Mouse (Mus musculus) neural tube, embryonic 11.5 days (tissue): ENCODE measurements around the gene Trex1. TPM values are rescaled to one million over a fixed set of nuclear protein-coding genes. Genes with fewer than 3 reads are reported as not detected.

Source experiments
- ATAC-seq: fragments of 200-750 bp; cut with Nextera tagmentation; 2 replicates; pipeline ENCODE4 v1.8.0; 2017; ENCODE audit warnings: moderate number of reproducible peaks, mild to moderate bottlenecking, moderate TSS enrichment, moderate library complexity; ENCODE audit not compliant: insufficient read depth, low FRiP score, low TSS enrichment
- DNase-seq: peaks from one replicate; pipeline ENCODE4 v3.0.0-alpha.2; 2015; ENCODE audit warnings: low spot score
- H3K27ac ChIP-seq: fragments of 300-500 bp; sonication (generic); 2 replicates; pipeline ENCODE4 v1.5.1; 2014; ENCODE audit warnings: low read depth, mild to moderate bottlenecking, low read length
- H3K27me3 ChIP-seq: fragments of 300-500 bp; sonication (generic); 2 replicates; pipeline ENCODE4 v1.6.1; 2014; ENCODE audit warnings: mild to moderate bottlenecking, low read length, mixed read lengths; ENCODE audit not compliant: control insufficient read depth, insufficient read depth
- H3K36me3 ChIP-seq: fragments of 300-500 bp; sonication (generic); 2 replicates; pipeline ENCODE4 v1.6.1; 2014; ENCODE audit warnings: mild to moderate bottlenecking, low read length, moderate library complexity, mixed read lengths; ENCODE audit not compliant: control insufficient read depth, insufficient read depth
- H3K4me1 ChIP-seq: fragments of 300-500 bp; sonication (generic); 2 replicates; pipeline ENCODE4 v1.6.1; 2014; ENCODE audit warnings: low read length, mixed read lengths; ENCODE audit not compliant: control insufficient read depth, insufficient read depth
- H3K4me2 ChIP-seq: fragments of 300-500 bp; sonication (generic); 2 replicates; pipeline ENCODE4 v1.6.1; 2014; ENCODE audit warnings: low read depth, mild to moderate bottlenecking, moderate library complexity
- H3K4me3 ChIP-seq: fragments of 300-500 bp; sonication (generic); 2 replicates; pipeline ENCODE4 v1.5.1; 2014; ENCODE audit warnings: low read depth, low read length
- H3K9ac ChIP-seq: fragments of 300-500 bp; sonication (generic); 2 replicates; pipeline ENCODE4 v1.6.1; 2014; ENCODE audit warnings: mild to moderate bottlenecking, low read length
- H3K9me3 ChIP-seq: fragments of 300-500 bp; sonication (generic); 2 replicates; pipeline ENCODE4 v1.6.1; 2016; ENCODE audit warnings: low read length; ENCODE audit not compliant: control insufficient read depth
- WGBS: fragments of 180-500 bp; shearing (Covaris S2); extraction: QIAGEN DNeasy Blood & Tissue Kit; methylation state at CpG from one replicate; pipeline ENCODE4 v1.1.7; 2014; 5-methylcytosine and 5-hydroxymethylcytosine counted together
- polyA plus RNA-seq: library from polyadenylated mRNA; unstranded; fragments of >200 nt; fragmentation: Nextera tagmentation; extraction: Ambion mirVana; gene quantifications from 2 replicates; pipeline ENCODE4 v1.2.1, GENCODE M21; 2014

The Trex1 gene
- polyA plus RNA-seq, 1 experiment from 2014 or later = 7.8 TPM

GRCm38 (mm10) chr9:109051011-109051501, 8.5 kb downstream of the Trex1 start:
- DNase-seq = no peak
- Histone ChIP-seq H3K9me3 (no peaks in the 10 kb centered on the region), H3K27ac (no peak overlapping the region), H3K27me3 (no peaks in the 10 kb centered on the region), H3K4me3 (no peak overlapping the region), H3K4me1 (peaks cover 3% of the 10 kb centered on the region; the same call in 1 of the 2 replicates), H3K36me3 (no peaks in the 10 kb centered on the region), H3K4me2 (no peak overlapping the region), H3K9ac (no peak overlapping the region)
- no peak for ATAC-seq
- 89% methylated on average over 13 of the region's 13 CpGs for WGBS

GRCm38 (mm10) chr9:109050674-109050997, 8.9 kb downstream of the Trex1 start:
- H3K9me3 ChIP-seq = no peaks in the 10 kb centered on the region
- ATAC-seq = no peak
- WGBS = 79% methylated on average over 3 of the region's 3 CpGs

GRCm38 (mm10) chr9:109049996-109050673, 9.4 kb downstream of the Trex1 start:
- 80% methylated on average over 9 of the region's 9 CpGs for WGBS
- no peak for DNase-seq
- Histone ChIP-seq H3K9ac (no peak overlapping the region), H3K36me3 (no peaks in the 10 kb centered on the region), H3K4me3 (no peak overlapping the region), H3K9me3 (no peaks in the 10 kb centered on the region), H3K27ac (no peak overlapping the region), H3K4me2 (no peak overlapping the region), H3K4me1 (peaks cover 3% of the 10 kb centered on the region; the same call in 1 of the 2 replicates), H3K27me3 (no peaks in the 10 kb centered on the region)
- ATAC-seq = no peak

More at GRCm38 (mm10) chr9:109050674-109050997, 8.9 kb downstream of the Trex1 start:
- Histone ChIP-seq H3K27me3 (no peaks in the 10 kb centered on the region), H3K4me1 (peaks cover 3% of the 10 kb centered on the region; the same call in 1 of the 2 replicates), H3K4me2 (no peak overlapping the region), H3K9ac (no peak overlapping the region), H3K27ac (no peak overlapping the region), H3K4me3 (no peak overlapping the region), H3K36me3 (no peaks in the 10 kb centered on the region)
- no peak for DNase-seq

- ATAC-seq (no peak), DNase-seq (no peak)
- H3K4me1 ChIP-seq = no peaks in the 10 kb centered on the region; the same call in 1 of the 2 replicates
- no peaks in the 10 kb centered on the region for H3K9me3 ChIP-seq
- no peak overlapping the region for H3K27ac ChIP-seq
- H3K9ac ChIP-seq = no peak overlapping the region
- 85% methylated on average over 7 of the region's 7 CpGs for WGBS
- H3K27me3 ChIP-seq = no peaks in the 10 kb centered on the region
- no peak overlapping the region for H3K4me2 ChIP-seq
- H3K36me3 ChIP-seq = no peaks in the 10 kb centered on the region
- no peak overlapping the region for H3K4me3 ChIP-seq
Observed at GRCm38 (mm10) chr9:109049316-109049715, 10.2 kb downstream of the Trex1 start.

- no peaks in the 10 kb centered on the region for H3K36me3 ChIP-seq
- 40% methylated on average over 5 of the region's 5 CpGs for WGBS
- H3K9ac ChIP-seq = no peak overlapping the region
- DNase-seq = peak; percentile 55
- no peak overlapping the region for H3K4me3 ChIP-seq
- H3K9me3 ChIP-seq = no peaks in the 10 kb centered on the region
- no peaks in the 10 kb centered on the region for H3K27me3 ChIP-seq
- no peak overlapping the region for H3K4me2 ChIP-seq
- H3K27ac ChIP-seq = no peak overlapping the region
- no peaks in the 10 kb centered on the region for H3K4me1 ChIP-seq
- no peak for ATAC-seq
Observed at GRCm38 (mm10) chr9:109046306-109046705, 13.2 kb downstream of the Trex1 start.

- ATAC-seq (no peak), DNase-seq (no peak)
- Histone ChIP-seq H3K36me3 (no peaks in the 10 kb centered on the region), H3K4me3 (no peak overlapping the region), H3K4me2 (no peak overlapping the region), H3K4me1 (no peaks in the 10 kb centered on the region), H3K9ac (no peak overlapping the region), H3K27ac (no peak overlapping the region), H3K27me3 (no peaks in the 10 kb centered on the region), H3K9me3 (no peaks in the 10 kb centered on the region)
- WGBS = 85% methylated on average over 7 of the region's 7 CpGs
Observed at GRCm38 (mm10) chr9:109041351-109041750, 18.2 kb downstream of the Trex1 start.

GRCm38 (mm10) chr9:109040906-109041305, 18.6 kb downstream of the Trex1 start:
- Histone ChIP-seq H3K27ac (no peak overlapping the region), H3K9ac (no peak overlapping the region), H3K36me3 (no peaks in the 10 kb centered on the region), H3K4me3 (no peak overlapping the region), H3K27me3 (no peaks in the 10 kb centered on the region), H3K4me2 (no peak overlapping the region), H3K4me1 (no peaks in the 10 kb centered on the region), H3K9me3 (no peaks in the 10 kb centered on the region)
- DNase-seq = no peak
- 57% methylated on average over 6 of the region's 6 CpGs for WGBS
- ATAC-seq = no peak

- H3K4me2 ChIP-seq = no peak overlapping the region
- H3K4me3 ChIP-seq = no peak overlapping the region
- 82% methylated on average over 8 of the region's 8 CpGs for WGBS
- no peak overlapping the region for H3K9ac ChIP-seq
- H3K36me3 ChIP-seq = no peaks in the 10 kb centered on the region
- no peak for ATAC-seq
- no peak overlapping the region for H3K27ac ChIP-seq
- no peak for DNase-seq
- no peaks in the 10 kb centered on the region for H3K27me3 ChIP-seq
- H3K9me3 ChIP-seq = no peaks in the 10 kb centered on the region
- no peaks in the 10 kb centered on the region for H3K4me1 ChIP-seq
Observed at GRCm38 (mm10) chr9:109040216-109040615, 19.3 kb downstream of the Trex1 start.

- Histone ChIP-seq H3K9me3 (no peaks in the 10 kb centered on the region), H3K4me3 (no peak overlapping the region), H3K9ac (no peak overlapping the region), H3K36me3 (no peaks in the 10 kb centered on the region), H3K27ac (no peak overlapping the region), H3K27me3 (no peaks in the 10 kb centered on the region), H3K4me1 (no peaks in the 10 kb centered on the region), H3K4me2 (no peak overlapping the region)
- DNase-seq = no peak
- no peak for ATAC-seq
- WGBS = 87% methylated on average over 4 of the region's 4 CpGs
Observed at GRCm38 (mm10) chr9:109039681-109040080, 19.9 kb downstream of the Trex1 start.
